Mouse (Mus musculus): Measurements from ENCODE around the gene Unc13a.

Unc13a gene

DNA sequence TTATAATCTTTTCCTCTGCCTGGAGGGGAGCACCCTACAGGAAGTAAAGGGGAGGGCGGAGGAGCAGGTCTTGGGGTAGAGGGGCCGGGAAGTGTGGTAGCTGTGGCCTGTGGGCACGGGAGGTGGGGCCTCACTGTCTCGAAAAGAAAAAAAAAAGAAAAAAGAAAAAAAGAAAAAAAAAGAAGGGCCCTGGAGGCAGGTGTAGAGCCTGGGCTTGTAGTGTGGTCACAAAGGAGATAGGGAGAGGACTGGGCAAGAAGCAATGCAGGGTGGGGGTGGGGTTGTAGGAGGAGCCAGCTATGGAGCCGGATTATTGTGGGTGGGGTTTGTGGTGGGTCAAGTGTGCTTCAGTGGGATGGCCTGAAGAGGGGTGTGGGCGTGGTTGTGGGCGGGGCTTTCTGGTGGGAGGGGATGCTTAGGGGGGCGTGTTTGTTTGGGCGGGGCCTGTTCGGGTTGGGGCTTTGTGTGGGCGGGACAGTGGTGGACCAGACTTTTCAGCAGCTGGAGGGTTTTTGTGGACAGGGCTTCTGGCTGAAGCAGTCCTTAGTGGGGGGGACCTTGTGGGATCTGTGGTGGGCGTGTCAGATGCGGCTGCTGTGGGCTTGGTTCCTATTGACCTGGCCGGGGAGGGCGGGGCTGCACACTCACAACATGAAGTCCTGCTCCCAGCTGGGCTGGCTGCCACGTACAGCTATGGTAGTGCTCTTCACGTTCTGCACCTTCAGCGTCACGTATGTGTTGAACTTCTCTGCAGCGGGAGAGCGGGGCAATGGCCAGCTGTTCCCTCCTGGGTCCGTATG is 6.0 kb downstream of the Unc13a start:
- peak; percentile 65 for DNase-seq (ENCODE audit: low spot score)

DNA sequence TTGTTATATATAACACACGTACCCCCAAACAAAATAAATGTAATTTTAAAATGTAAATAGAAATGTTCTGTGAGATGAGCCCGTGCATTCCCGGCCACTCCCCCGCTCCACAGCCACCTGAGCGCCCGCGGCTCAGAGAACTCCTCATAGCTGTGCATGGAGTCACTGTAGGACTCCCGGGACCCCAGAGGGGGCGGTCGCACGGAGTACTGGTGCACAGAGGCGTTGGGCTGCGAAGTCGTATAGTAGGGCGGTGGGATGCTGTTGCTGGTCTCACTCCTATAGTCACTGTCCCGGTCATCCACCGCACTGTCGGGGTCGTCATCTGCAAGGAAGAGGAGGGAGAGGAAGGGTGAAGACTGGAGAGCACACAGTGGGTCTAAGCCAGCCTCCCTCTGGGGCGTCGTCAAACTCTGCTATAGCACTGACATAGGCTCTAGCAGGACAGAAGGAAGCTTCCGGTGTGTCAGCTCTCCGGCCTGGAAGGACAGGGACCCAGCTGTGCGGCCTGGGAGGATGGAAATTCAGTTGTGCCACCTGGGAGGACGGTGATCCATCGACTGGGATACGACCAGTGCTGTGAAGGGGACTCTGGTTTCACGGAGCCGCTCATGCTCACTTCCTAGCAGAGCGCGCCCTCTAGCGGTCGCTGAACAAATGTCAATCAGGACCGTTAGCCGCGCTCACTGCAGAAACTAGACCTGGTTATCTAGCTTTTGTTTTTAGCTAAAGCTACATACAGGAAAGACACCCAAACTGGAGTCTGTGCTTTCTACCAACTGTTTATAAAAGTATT is 11.0 kb downstream of the Unc13a start:
- DNase-seq (ENCODE audit: low spot score), result peak; percentile 81

DNA sequence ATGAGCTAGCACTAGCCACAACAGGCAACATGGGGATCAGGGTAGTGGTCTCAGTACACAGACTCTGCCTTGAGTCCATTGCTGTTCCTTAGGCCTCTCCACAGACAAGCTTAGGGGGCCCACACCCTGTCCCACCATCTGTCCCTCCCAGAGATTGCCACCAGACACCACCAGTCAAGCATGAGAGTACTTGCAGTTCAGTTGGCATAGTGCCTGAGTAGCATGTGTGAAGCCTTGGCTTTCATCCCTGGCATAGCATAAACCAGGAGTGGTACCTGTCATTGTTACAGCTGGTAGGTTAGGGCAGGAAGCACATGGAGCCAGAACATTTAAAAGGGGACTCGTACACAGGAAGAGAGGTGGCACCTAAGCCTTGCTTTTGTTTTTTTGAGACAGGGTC is 11.8 kb downstream of the Unc13a start:
- DNase-seq (ENCODE audit: low spot score), result no peak

DNA sequence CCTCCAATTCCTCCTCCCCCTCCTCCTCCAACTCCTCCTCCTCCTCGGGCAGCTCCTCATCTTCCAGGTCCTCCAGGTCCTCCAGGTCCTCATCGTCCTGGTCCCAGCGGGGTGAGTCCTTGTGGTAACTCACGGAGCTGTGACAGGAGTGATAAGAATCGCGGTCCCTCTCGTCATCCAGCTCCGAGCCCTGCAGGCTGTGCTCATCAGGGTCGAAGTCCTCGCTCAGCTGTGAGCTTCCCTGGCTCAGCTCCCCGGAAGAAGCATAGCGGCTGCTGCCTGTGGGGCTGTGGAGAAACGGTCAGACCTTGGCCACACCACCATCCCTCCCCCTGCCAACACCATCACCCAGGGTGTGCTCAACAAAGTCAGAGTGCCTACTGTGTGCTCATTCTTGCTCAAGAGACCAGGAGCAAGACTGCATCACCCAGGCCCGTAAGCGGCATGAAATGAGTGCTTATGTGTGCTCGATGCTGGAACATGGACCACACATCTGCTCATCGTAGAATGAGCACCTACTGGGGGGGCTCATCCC is 13.0 kb downstream of the Unc13a start:
- DNase-seq (ENCODE audit: low spot score), result no peak

DNA sequence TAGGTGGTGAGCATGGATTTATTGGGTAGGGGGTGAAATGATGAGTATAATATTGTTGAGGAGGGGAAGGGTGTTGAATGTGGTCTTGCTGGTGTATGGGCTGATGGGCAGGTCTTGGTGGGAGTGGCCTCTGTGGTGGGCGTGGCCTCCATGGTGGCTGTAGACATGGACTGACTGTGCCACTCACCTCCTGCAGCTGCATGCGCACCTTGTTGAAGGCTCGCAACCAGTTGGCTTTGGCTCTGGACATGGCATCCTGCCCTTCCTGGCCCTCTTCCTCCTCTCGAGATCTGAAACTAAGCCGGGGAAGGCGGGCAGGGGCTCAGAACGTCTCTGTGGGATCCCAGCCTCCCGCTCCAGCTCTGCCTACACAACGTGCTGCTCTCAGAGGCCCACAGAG is 13.7 kb downstream of the Unc13a start:
- DNase-seq (ENCODE audit: low spot score), result no peak

DNA sequence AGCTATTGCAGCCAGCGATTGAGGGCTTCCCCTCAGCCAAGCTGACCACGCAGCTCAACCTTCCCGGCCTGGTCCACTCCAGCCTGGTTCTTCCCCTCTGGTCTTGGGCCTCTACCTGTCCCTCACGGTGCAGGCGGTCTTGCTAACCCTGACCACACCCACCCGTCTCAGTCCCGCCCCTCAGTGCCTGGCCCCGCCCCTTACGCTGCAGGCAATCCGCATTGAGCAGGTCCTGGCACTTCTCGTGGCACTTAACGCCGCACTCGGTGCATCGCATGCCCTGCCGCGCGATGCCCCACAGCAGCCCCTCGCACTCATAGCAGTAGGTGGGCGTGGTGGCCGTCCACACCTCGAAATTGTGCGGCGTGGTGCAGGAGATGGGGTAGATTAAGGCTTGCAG is 17.0 kb downstream of the Unc13a start:
- peak; percentile 50 for DNase-seq (ENCODE audit: low spot score)

DNA sequence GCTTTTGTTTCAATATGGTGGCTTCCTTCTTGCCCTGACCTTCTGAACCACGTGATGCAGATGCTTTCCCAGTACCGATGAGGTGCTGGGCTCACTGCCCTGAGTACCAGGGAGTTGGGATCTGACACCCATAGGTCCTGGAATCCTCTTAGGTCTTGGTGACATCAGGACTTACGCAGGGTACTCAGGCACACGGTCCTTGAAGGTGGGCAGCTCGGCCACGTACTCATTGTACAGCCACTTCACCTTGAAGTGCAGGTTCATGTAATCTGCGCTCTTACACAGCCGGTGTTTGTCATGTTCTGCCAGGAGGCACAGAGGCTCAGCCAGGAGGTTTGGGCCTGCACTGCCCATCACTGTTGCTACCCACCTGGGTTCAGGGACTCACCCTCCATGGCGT is 26.0 kb downstream of the Unc13a start:
- no peak for DNase-seq (ENCODE audit: low spot score)

DNA sequence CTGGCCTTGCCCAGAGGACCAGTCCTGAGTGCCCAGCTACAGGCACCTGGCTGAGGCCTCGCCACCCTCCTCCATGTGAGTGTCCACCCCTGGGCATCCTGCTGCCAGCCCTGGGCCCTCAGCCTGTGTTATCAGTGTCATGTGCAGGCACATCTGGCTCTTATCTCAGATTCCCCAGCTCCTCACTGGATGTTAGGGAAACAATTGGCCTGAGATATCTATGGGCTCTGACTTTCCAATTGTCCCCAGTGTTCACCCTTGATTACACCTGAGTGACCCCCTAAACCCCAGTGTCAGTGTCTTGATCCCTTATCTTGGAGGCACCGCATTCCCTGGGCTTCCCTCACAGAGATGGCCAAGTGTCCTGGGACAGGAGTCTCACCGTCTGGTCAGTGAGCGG is 32.2 kb downstream of the Unc13a start:
- DNase-seq (ENCODE audit: low spot score), result no peak

DNA sequence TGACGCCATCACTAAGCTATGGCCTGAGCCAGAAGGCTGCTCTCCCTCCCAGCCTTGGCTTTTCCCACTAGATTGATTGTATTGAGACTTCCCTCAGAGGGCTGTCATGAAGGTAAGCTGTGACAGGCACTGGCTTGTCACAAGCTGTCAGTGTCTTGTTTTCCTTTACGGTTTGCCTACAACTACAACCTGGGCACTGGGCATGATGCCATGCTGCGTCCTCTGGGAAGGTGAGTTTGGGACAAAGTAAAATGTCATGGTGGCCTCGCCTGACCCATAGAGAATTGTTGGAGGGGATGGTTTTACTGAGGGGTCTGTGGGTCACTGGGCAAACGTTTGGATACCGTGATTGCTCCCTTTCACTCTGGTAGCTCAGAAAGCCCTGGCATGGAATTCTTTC is 33.2 kb downstream of the Unc13a start:
- DNase-seq (ENCODE audit: low spot score), result no peak

DNA sequence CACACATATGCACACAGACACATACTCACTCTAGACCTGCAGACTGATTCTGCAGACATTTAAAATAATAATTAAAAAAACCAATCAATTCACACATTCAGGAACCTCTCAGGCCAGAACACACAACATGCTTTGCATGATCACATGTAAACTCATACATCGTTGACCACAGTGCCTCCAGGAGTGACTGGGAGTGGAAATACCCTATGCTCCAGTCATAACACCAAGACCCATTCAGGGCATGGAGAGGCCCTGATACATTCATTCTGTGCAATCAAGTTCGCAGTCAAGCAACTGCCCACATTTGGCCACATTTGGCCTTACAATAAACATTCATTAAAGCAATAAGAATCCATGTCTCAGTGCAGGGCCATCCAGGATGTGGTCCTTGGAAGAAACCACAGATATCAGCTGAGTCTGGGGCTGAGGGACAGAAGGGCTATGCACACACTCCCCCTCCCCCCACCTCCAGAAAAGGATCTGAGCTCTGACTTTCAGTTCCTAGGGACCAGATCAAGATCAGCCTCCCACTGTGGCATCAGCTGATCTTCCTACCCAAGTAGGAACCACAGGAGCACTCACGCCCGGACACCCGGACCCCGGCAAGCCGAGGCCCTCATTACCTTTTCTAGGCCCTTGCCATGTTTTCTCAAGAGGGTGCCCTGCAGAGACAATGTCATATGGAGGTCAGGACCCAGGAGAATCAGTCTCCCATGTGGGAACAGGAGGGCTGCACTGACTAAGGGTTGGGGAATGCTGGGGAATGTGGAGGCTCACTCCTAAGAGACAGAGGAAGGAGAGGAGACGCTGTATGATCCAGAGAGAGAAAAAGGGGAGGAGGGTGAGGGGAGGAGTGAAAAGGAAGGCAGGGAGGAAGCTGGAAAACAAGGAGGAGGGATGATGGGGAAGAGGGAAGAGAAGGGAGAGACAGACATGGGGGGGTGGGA is 34.1 kb downstream of the Unc13a start:
- no peak for DNase-seq (ENCODE audit: low spot score)

DNA sequence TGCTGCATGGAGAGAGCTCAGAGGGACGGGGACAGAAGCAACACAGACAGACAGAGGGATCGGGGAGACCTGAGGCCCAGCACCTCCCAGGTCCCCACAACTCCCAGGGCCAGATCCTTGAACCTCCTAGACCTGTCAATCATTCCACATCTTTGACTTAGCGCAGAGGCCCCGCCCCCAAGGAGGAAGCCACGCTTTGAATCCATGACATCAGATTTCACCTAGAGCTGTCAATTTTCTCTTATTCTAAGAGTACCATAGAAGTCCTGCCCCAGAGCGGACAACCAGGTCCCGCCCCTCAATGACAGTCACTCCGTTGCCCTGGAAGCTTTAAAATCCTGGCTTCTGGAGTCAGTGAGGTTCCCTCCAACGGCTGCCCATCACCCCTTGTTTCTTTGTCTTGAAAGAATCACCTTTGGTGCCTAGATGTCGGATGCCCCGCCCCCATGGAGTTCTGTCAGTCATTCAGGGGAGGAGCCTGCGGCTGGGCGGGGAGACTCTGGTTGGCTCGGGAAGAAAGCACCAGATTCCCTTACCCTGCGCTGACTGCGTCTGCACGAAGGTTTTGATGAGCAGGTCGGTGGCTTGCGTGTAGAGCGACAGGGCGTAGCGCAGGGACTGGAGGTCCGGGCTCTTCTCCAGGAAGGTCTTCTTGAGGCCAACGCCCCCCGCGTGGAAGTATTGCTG is 37.4 kb downstream of the Unc13a start:
- DNase-seq (ENCODE audit: low spot score), result peak; percentile 76

DNA sequence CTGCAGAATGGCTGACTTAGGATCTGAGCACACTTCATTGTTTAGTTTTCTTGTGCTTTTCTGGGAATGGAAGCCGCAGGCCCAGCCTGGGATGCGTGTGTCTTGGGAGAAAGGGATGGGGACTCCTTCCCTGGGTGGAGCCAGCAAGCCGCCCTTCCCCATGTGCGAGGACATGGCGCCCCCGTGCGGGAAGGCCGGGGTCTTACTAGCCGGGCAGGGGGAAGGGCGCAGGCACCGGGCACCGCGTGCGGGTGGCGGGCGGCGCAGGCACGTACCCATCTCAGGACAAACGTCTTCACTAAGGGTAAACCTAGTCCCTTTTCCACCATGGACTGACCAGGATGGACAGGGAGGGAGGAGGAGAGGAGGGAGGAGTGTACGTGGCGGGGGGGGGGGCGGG is 38.4 kb downstream of the Unc13a start:
- DNase-seq (ENCODE audit: low spot score), result peak; percentile 55

DNA sequence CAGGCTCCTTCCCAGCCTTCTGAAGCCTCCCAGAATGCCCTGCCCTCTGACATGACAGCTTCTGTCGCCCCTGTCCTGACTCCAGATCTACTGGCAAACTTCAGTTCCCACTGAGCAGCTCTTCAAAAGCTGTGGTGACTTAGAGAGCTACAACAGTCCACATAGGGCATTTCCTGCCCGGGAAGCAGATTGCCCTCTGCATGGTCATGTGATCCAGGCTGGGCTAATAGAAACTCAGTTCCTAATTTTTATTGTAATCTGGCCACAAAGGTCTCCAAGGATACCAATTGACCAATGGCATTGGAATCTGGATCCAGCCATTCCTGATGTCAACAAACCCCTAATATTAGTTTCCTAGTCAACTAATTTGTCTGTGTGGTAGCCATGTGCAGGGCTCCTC is 39.7 kb downstream of the Unc13a start:
- no peak for DNase-seq (ENCODE audit: low spot score)

DNA sequence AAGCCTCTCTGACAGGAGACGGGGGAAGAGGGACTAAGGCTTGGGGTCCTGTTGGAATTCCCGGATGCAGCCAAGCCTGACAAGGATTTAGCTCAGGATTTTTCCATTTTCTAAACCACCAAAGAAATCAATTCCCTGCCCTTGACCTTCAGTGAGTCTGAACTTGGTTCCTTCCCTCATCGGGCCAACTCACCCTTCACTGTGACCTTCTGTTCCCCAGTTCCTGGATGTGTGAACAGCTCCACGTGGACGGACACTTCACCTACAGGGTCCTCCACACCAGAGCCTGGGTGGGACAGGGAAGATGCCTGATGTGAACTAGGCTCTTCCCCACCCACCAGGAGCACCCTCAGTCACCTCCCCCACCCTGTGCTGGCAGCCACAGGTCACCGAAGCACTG is 40.8 kb downstream of the Unc13a start:
- no peak for DNase-seq (ENCODE audit: low spot score)

DNA sequence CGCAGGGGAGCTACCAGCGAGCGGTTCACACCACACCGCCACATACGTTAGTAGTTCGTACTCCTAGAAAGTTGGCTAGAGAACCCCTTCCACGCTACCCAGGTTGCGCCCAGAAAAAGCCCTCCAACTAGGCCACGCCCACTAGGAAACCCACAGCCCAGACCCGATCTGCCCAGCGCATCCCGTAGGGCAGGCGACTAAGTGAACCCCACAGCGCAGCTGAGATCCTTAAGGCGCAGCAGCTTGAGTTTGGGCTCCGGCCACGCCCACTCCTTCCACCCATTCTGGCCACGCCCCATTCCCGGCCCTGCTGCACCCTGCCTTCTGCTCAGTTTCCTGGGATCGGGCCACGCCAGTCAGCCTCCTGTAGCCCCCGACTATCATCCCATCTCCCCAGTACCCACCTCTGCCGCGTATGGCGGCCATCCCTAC is 41.8 kb downstream of the Unc13a start:
- peak; percentile 82 for DNase-seq (ENCODE audit: low spot score)

DNA sequence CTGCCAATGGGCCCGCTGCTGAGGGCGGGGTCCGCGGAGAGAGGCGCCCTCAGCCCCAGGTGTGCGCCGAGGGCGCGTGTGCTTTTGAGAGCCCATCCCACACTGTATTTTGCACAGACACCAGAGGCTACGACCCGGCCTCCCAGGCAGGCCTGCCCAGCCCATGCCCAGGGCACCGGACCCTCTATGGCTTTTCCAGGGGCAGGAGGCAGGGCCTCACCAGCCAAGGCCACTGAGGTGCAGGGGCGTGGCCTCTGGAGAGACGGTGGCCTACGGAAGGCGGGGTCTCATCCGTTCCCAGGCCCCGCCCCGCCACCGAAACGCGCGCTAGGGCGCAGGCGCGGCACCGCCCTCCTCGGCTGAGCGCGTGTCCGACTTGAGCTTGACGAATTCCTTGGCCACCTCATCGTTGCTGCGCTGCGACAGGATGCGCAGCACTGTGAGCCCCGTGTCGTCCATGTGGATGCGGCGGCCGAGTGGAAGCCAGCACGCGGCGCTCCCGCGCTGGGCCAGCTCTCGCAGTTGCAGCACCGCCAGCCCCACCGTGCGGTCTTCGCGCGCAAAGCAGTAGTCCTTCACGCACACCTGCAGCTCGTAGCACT is 42.4 kb downstream of the Unc13a start:
- DNase-seq (ENCODE audit: low spot score), result peak; percentile 92

DNA sequence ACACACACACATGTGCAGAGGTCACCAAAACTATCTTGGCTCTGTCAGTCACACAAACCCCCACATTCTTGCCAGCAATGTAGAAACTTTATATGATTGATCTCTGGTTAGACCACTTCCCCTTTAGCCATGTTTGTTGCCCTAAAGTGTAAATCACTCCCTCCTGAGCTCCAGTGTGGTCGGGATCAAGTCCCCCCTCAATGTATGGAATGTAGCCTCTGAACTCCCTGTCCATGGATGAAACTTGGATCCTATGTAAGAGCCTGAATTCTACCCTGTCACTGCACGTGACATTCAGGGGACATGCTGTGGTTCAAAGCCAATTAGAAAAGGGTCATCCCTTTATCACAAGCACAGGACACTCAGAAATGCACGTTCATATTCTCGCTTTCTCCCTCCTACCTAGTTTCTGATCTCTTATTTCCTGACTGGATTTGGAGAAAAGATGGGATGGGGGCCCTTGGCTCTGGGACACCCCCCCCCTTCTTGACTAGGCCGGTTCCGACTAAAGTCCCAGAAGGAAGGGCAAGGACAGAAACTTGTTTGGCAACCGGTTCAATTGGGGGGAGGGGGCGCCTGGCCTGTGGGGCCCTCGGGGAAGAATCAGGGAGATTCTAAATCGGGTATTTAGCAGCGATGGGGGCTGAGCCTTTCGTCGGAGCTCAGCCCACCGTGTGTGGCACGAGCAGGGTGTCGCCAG is 43.0 kb downstream of the Unc13a start:
- no peak for DNase-seq (ENCODE audit: low spot score)

DNA sequence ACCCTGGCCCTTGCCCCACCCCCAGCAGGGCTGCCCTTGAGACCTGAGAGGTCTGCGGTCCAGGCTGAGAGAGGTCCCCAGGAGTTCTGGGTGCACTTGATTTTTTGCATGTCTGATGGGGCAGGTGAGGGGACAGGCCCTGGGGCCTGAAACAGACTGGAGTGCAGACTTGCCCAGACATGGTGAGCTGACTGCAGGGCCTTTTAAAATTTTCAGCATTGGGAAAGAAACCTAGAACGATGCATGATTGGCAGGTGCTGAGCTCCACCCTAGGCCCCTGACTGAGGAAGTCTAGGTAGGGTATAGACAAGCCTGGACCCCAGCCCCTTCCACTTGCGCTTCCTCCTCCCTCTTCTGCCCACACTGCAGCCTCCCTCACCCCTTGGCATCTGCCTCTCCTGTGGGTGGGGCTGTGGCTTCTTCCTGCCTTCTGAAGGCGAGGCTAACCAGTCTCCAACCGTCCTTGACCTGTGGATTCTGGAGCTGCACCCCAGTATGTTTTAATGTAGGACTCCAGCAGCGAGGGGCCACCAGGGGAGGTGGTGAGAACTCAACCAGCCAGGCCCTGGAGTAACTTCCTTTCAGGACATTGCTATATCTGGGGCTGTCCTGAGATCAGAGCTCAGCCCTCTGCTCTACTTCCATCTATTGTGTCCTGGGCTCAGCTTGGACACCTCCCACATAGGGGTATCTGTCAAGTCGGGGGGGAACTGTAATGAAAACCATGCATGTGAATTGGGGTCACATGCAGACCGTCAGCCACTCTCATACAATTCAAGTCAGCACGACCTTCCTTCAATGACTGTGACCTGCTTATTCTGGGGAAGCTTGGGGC is 44.1 kb downstream of the Unc13a start:
- no peak for DNase-seq (ENCODE audit: low spot score)

DNA sequence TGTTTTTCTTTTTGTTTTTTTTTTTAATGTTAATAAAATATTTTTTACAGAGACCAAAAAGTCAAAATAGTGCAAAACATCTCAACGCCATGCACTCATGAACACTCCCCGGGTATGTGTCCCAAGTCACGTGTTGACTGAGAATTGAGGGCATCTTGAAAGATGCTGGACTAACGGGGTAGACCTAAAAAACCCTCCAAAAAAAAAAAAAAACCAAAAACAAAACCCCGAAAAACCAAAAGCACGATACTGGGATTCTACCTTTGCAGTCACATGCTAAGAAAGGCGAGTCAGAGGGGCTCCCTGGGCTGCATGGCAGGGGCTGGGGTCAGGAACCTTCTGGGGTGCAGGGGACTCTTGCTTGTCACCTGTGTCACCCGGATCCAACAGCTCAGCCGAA is 44.8 kb downstream of the Unc13a start:
- DNase-seq (ENCODE audit: low spot score), result no peak

DNA sequence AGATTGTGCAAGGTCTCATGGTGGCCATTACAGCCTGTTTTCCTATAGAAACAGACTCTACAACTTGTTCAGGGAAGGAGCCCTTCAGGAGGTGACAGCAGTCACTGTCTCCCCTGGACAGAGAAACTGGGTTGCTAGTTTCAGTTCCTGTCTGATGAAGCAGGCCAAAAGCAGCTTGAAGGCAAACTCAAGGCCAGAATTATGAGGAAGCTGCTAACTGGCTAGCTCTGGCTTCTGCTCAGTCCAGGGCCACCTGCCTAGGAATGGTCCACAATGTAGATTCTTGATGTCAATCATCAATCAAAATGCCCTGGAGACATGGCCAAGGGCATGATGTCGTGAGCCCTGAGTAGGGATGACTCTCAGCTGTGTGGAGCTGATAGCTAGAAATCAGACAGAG is 46.5 kb downstream of the Unc13a start:
- DNase-seq (ENCODE audit: low spot score), result no peak
